8 mouse cellular contexts compared by ENCODE assay signal in the genomic region with DNA sequence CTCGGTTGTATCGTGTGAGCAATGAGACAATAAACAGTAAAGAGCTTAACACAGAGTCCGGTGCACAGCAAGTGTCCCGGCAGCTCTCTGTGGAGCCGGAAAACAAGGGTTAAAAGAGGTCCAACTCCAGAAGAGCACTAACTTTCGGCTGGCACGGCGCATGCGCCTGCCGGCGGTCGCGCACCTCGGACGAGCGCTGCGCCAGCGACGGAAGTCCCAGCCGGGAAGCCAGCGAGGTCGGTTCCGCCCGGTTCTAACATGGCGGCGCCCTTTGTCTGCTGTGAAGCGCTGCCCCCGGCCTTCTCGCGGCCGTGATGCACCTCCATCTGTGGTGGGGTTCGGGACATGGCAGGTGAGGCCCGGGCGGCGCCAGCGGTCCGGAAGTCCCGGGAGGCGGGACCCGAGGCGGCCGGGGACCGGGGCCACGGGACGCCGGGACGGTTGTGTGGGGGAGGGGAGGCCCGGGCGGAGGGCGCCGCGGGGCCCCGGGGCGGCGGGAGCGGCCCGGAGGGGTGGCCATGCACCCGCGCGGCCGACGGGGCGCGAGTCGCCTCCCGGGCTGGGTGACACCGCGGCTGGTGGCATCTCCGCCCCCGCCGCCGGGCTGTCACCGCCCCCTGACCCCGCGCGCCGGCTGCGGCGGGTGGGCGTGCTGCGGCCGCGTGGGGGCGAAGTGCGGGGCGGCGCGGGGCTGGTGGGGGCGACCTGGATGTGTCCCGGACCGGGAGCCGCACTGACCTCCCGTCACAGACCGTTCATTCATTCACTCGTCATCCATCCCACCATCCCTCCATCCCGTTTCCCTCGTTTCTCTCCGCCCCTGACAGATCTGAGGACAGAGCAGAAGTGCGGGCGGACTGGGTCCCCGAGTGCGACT. TPM values are rescaled to one million over a fixed set of nuclear protein-coding genes. Genes with fewer than 3 reads are reported as not detected.
A peak's percentile ranks its signal among the peaks of the same experiment; 100 is the strongest.
DNase-seq lines count a peak whose midpoint lies in the region; ATAC-seq and TF ChIP-seq lines count a peak whose summit lies in the region.

Zbtb17 (plus strand) TSS at position 204 of the 877 bp plus-strand sequence.

- no peaks in the 10 kb centered on the region for H3K9me3 ChIP-seq in MEL (replicated peaks; ENCODE audit: insufficient read depth, low read length)
- no peaks in the 10 kb centered on the region for H3K9me3 ChIP-seq in forebrain, postnatal 0 days (ENCODE audit: low read length)
- H3K9me3 ChIP-seq in lung, embryonic 14.5 days (ENCODE audit: low read depth, low read length): no peaks in the 10 kb centered on the region

- intact Hi-C loops in heart, postnatal 36 days (cut with DNase I): no loop called here

- peak; percentile 65 to 75; a peak in 3 of 4 replicates for TF ChIP-seq POLR2A in MEL (IDR thresholded peaks at IDR 0.05; ENCODE audit: control insufficient read depth in 1 of 2, insufficient read depth in 1 of 2, low read depth in 1 of 2, low read length in 2 of 2, poor library complexity in 1 of 2)

- DNase-seq in MEL (ENCODE audit: low read depth, low spot score): peak; percentile 92
- peak; percentile 84 to 92 for DNase-seq in cerebellum, adult 18-20 months
- peak; percentile 95 for DNase-seq in forebrain, postnatal 0 days
- DNase-seq in heart, postnatal 36 days: peak; percentile 90 to 92
- peak; percentile 86 to 89 for DNase-seq in layer of hippocampus, adult 2 months (ENCODE audit: low spot score in 2 of 2)
- DNase-seq in lung, embryonic 14.5 days: peak; percentile 97
- peak; percentile 91 for DNase-seq in testis, postnatal 14 days (ENCODE audit: low spot score)

- peaks cover 0 to 13% of the 10 kb centered on the region in 2 experiments; a peak in 2 of 4 replicates for H3K4me1 ChIP-seq in MEL (ENCODE audit: control insufficient read depth in 1 of 2, insufficient read depth in 2 of 2, low read length in 2 of 2)
- H3K4me1 ChIP-seq in forebrain, postnatal 0 days (ENCODE audit: insufficient read depth): peaks cover 12% of the 10 kb centered on the region
- H3K4me1 ChIP-seq in lung, embryonic 14.5 days (ENCODE audit: insufficient read depth): no peaks in the 10 kb centered on the region

- H3K9ac ChIP-seq in MEL (ENCODE audit: control insufficient read depth, low read depth, low read length, poor library complexity, severe bottlenecking): peak within 1 kb of the TSS; percentile 91
- H3K9ac ChIP-seq in forebrain, postnatal 0 days: peak within 1 kb of the TSS; percentile 95
- H3K9ac ChIP-seq in lung, embryonic 14.5 days: peak within 1 kb of the TSS; percentile 93

- no peak for TF ChIP-seq CTCF in MEL (IDR thresholded peaks at IDR 0.05 in 2 of 3, conservative IDR thresholded peaks at IDR 0.05 in 1 of 3; ENCODE audit: control insufficient read depth in 1 of 3, insufficient read depth in 1 of 3, low read depth in 2 of 3, low read length in 3 of 3, poor library complexity in 1 of 3, severe bottlenecking in 1 of 3)
- TF ChIP-seq CTCF in forebrain, postnatal 0 days (IDR thresholded peaks at IDR 0.05; ENCODE audit: low read depth): 0 out of 2 replicates have a peak, but pooled peaks have one; percentile 9
- TF ChIP-seq CTCF in layer of hippocampus, adult 2 months (conservative IDR thresholded peaks at IDR 0.05): no peak
- no peak for TF ChIP-seq CTCF in lung, embryonic 14.5 days (IDR thresholded peaks at IDR 0.05; ENCODE audit: low read depth)

- no peaks in the 10 kb centered on the region for H3K27me3 ChIP-seq in MEL (ENCODE audit: control insufficient read depth in 1 of 2, insufficient read depth in 2 of 2, low read length in 2 of 2)
- H3K27me3 ChIP-seq in forebrain, postnatal 0 days (ENCODE audit: insufficient read depth, low read length): no peaks in the 10 kb centered on the region
- H3K27me3 ChIP-seq in lung, embryonic 14.5 days (ENCODE audit: insufficient read depth, low read length): no peaks in the 10 kb centered on the region

- H3K36me3 ChIP-seq in MEL (ENCODE audit: control insufficient read depth in 1 of 2, insufficient read depth in 2 of 2, low read length in 2 of 2): peaks cover 2 to 6% of the 10 kb centered on the region in 2 experiments; a peak in 1 of 4 replicates
- H3K36me3 ChIP-seq in forebrain, postnatal 0 days (ENCODE audit: insufficient read depth): peaks cover 28% of the 10 kb centered on the region
- H3K36me3 ChIP-seq in lung, embryonic 14.5 days (ENCODE audit: insufficient read depth): peaks cover 27% of the 10 kb centered on the region

- peak within 1 kb of the TSS; percentile 71 for H3K4me2 ChIP-seq in forebrain, postnatal 0 days (ENCODE audit: low read depth)
- peak within 1 kb of the TSS; percentile 84 for H3K4me2 ChIP-seq in lung, embryonic 14.5 days

- 2% methylated on average over 57 of the region's 102 CpGs for WGBS in forebrain, postnatal 0 days
- WGBS in lung, embryonic 14.5 days: under 1% methylated on average over 77 of the region's 102 CpGs

- ATAC-seq in forebrain, postnatal 0 days: peak; percentile 97
- peak; percentile 92 for ATAC-seq in lung, embryonic 14.5 days (ENCODE audit: insufficient read depth)
- ATAC-seq in neutrophil, adult 5-6 weeks (ENCODE audit: extremely low read depth, insufficient number of reproducible peaks, low FRiP score, poor library complexity, severe bottlenecking): peak; percentile 94

- TF ChIP-seq RAD21 in MEL (IDR thresholded peaks at IDR 0.05; ENCODE audit: low read depth, low read length): no peak

- peak in 1 of 2 experiments; percentile 34; a peak in 1 of 4 replicates for TF ChIP-seq EP300 in MEL (IDR thresholded peaks at IDR 0.05; ENCODE audit: low read depth in 1 of 2, low read length in 2 of 2)

- H3K79me2 ChIP-seq in MEL (ENCODE audit: control insufficient read depth, insufficient read depth, low read length, poor library complexity): peaks cover 12% of the 10 kb centered on the region

- peak within 1 kb of the TSS; percentile 78 to 88 for H3K4me3 ChIP-seq in MEL (ENCODE audit: control insufficient read depth in 1 of 2, insufficient read depth in 1 of 2, low read depth in 2 of 2, low read length in 2 of 2)
- H3K4me3 ChIP-seq in forebrain, postnatal 0 days (ENCODE audit: low read depth, low read length): peak within 1 kb of the TSS; percentile 97
- H3K4me3 ChIP-seq in layer of hippocampus, adult 2 months: peak within 1 kb of the TSS; percentile 90
- H3K4me3 ChIP-seq in lung, embryonic 14.5 days (ENCODE audit: low read depth, low read length): peak within 1 kb of the TSS; percentile 100

- H3K27ac ChIP-seq in MEL (ENCODE audit: control insufficient read depth, low read depth, low read length): peak within 1 kb of the TSS; percentile 51
- H3K27ac ChIP-seq in forebrain, postnatal 0 days (ENCODE audit: low read depth, low read length): peak within 1 kb of the TSS; percentile 83
- H3K27ac ChIP-seq in layer of hippocampus, adult 2 months: peak within 1 kb of the TSS; percentile 93
- peak within 1 kb of the TSS; percentile 75; the same call in 1 of the 2 replicates for H3K27ac ChIP-seq in lung, embryonic 14.5 days (ENCODE audit: low read depth)

TF ChIP-seq in MEL, 35 proteins besides CTCF, POLR2A, EP300 and RAD21 (continues in another document):
- TF ChIP-seq POLR2AphosphoS5 (IDR thresholded peaks at IDR 0.05; ENCODE audit: borderline replicate concordance, low read depth, low read length) (no peak), ELF1 (IDR thresholded peaks at IDR 0.05; ENCODE audit: low read depth, low read length) (peak; percentile 99), USF2 (IDR thresholded peaks at IDR 0.05; ENCODE audit: borderline replicate concordance in 1 of 2, insufficient read depth in 1 of 2, low read depth in 1 of 2, low read length in 2 of 2) (no peak), MEF2A (IDR thresholded peaks at IDR 0.05; ENCODE audit: extremely low read depth, insufficient replicate concordance, low read depth, low read length, poor library complexity, severe bottlenecking) (no peak), E2F4 (IDR thresholded peaks at IDR 0.05; ENCODE audit: borderline replicate concordance, low read depth, low read length) (no peak), SMC3 (IDR thresholded peaks at IDR 0.05; ENCODE audit: low read depth, low read length) (no peak), MXI1 (IDR thresholded peaks at IDR 0.05; ENCODE audit: low read depth, low read length) (peak; percentile 61; the same call in 1 of the 2 replicates), USF1 (IDR thresholded peaks at IDR 0.05; ENCODE audit: low read depth, low read length) (peak; percentile 39), GABPA (IDR thresholded peaks at IDR 0.05; ENCODE audit: low read depth, low read length) (no peak), ZKSCAN1 (IDR thresholded peaks at IDR 0.05; ENCODE audit: low read depth, low read length) (no peak), MYB (IDR thresholded peaks at IDR 0.05; ENCODE audit: low read depth, low read length) (no peak), HCFC1 (IDR thresholded peaks at IDR 0.05; ENCODE audit: low read depth, low read length) (peak; percentile 99), TCF12 (IDR thresholded peaks at IDR 0.05; ENCODE audit: low read depth, low read length) (peak; percentile 63; the same call in 1 of the 2 replicates), MAX (IDR thresholded peaks at IDR 0.05; ENCODE audit: low read length) (0 out of 2 replicates have a peak, but pooled peaks have one; percentile 23), POLR2AphosphoS2 (IDR thresholded peaks at IDR 0.05; ENCODE audit: low read length) (no peak), TAL1 (IDR thresholded peaks at IDR 0.05; ENCODE audit: low read length) (no peak), CHD2 (IDR thresholded peaks at IDR 0.05; ENCODE audit: low read length) (no peak), NELFE (IDR thresholded peaks at IDR 0.05; ENCODE audit: low read depth, low read length) (peak; percentile 76), UBTF (IDR thresholded peaks at IDR 0.05; ENCODE audit: borderline replicate concordance, insufficient read depth, low read depth, low read length) (no peak), NRF1 (IDR thresholded peaks at IDR 0.05; ENCODE audit: insufficient read depth, low read depth, low read length, poor library complexity, severe bottlenecking) (peak; percentile 96), RCOR1 (IDR thresholded peaks at IDR 0.05; ENCODE audit: low read depth, low read length) (no peak), MAZ (IDR thresholded peaks at IDR 0.05; ENCODE audit: low read depth, low read length) (no peak), JUND (IDR thresholded peaks at IDR 0.05; ENCODE audit: low read depth, low read length) (no peak)

RNA-seq across cellular contexts. Expression of gene Zbtb17, which starts in this region (rescaled TPM):
- 32.3 and 36.4 TPM in 2 replicates for total RNA-seq in MEL (2012; rRNA removed)
- polyA plus RNA-seq in MEL (2012; ENCODE audit: insufficient read depth in 1 of 2, insufficient read length in 2 of 2, low read depth in 1 of 2, low replicate concordance in 2 of 2, missing spikeins in 1 of 2): 10 to 100 TPM in 1 of 2 experiments, not detected in 1; 63.2 TPM
- total RNA-seq in forebrain, postnatal 0 days (2014; rRNA removed): 42.1 and 51.5 TPM in 2 replicates
- 32.8 and 34.8 TPM in 2 replicates for polyA plus RNA-seq in forebrain, postnatal 0 days (2015; fragmentation: Nextera tagmentation; extraction: Ambion mirVana)
- total RNA-seq in heart, postnatal 36 days (2021): 10 to 100 TPM; 21.3 to 24.7 TPM
- 10 to 100 TPM; 33.8 to 34.6 TPM for total RNA-seq in layer of hippocampus, adult 2 months (2021)
- polyA plus RNA-seq in lung, embryonic 14.5 days (2014; fragmentation: Nextera tagmentation; extraction: Ambion mirVana): 27.2 and 30.6 TPM in 2 replicates
- 25.3 and 32.0 TPM in 2 replicates for total RNA-seq in neutrophil, adult 5-6 weeks (2017)

Comparison
In these comparisons a context has a peak if more than half of its experiments do, and no peak if none do; other contexts are left out.
1. Peak in every context shown above with its lines: DNase-seq, ATAC-seq, H3K4me3 ChIP-seq and H3K27ac ChIP-seq.